Mouse (Mus musculus) MEL (cell line): ENCODE data around the gene Olfr1445. TPM values are rescaled to one million over a fixed set of nuclear protein-coding genes. Genes with fewer than 3 reads are reported as not detected.

ENCODE experiments used
- DNase-seq: peaks from one replicate; pipeline ENCODE4 v3.0.0; 2011; ENCODE audit warnings: low read depth, low spot score
- H3K27ac ChIP-seq: 2 replicates; pipeline ENCODE4 v1.5.1; 2012; ENCODE audit warnings: low read depth, mild to moderate bottlenecking, control low read depth, low read length, moderate library complexity; ENCODE audit not compliant: control insufficient read depth
- H3K27me3 ChIP-seq, 2 experiments: fragments of 150-350 bp in 1 of 2; sonication (generic) in 1 of 2; 2 replicates each; pipeline ENCODE4 v1.6.1; 2012; ENCODE audit warnings: low read length in 2 of 2, mild to moderate bottlenecking in 2 of 2, improper control_type of control experiment in 1 of 2, moderate library complexity in 1 of 2; ENCODE audit not compliant: insufficient read depth in 2 of 2, control insufficient read depth in 1 of 2
- H3K36me3 ChIP-seq, 2 experiments: 2 replicates each; pipeline ENCODE4 v1.6.1; 2012 to 2014; ENCODE audit warnings: low read length in 2 of 2, improper control_type of control experiment in 1 of 2, inconsistent platforms in 1 of 2, mild to moderate bottlenecking in 1 of 2; ENCODE audit not compliant: insufficient read depth in 2 of 2, control insufficient read depth in 1 of 2
- H3K4me1 ChIP-seq, 2 experiments: fragments of 150-350 bp in 1 of 2; sonication (generic) in 1 of 2; 2 replicates each; pipeline ENCODE4 v1.6.1; 2012; ENCODE audit warnings: low read length in 2 of 2, improper control_type of control experiment in 1 of 2, mild to moderate bottlenecking in 1 of 2; ENCODE audit not compliant: insufficient read depth in 2 of 2, control insufficient read depth in 1 of 2
- H3K4me3 ChIP-seq, 2 experiments: fragments of 150-350 bp in 1 of 2; sonication (generic) in 1 of 2; 2 replicates each; pipeline ENCODE4 v1.5.1; 2012; ENCODE audit warnings: low read depth in 2 of 2, low read length in 2 of 2, mild to moderate bottlenecking in 2 of 2, moderate library complexity in 2 of 2, control low read depth in 1 of 2, improper control_type of control experiment in 1 of 2; ENCODE audit not compliant: control insufficient read depth in 1 of 2, insufficient read depth in 1 of 2
- H3K79me2 ChIP-seq: 2 replicates; pipeline ENCODE4 v1.6.1; 2012; ENCODE audit warnings: mild to moderate bottlenecking, low read length, moderate library complexity; ENCODE audit not compliant: control insufficient read depth, poor library complexity, insufficient read depth
- H3K9ac ChIP-seq: 2 replicates; pipeline ENCODE4 v1.6.1; 2012; ENCODE audit warnings: low read depth, mild to moderate bottlenecking, control low read depth, low read length, moderate library complexity; ENCODE audit not compliant: control insufficient read depth, poor library complexity, severe bottlenecking
- H3K9me3 ChIP-seq: fragments of 150-350 bp; sonication (generic); replicated peaks from 2 replicates; pipeline ENCODE4 v1.6.1; 2012; ENCODE audit warnings: mild to moderate bottlenecking, low read length, improper control_type of control experiment, moderate library complexity; ENCODE audit not compliant: insufficient read depth
- BHLHE40 ChIP-seq: IDR thresholded peaks from 2 replicates; pipeline ENCODE4 v1.6.1; 2012; ENCODE audit warnings: low read depth, mild to moderate bottlenecking, inconsistent platforms, low read length, improper control_type of control experiment, borderline replicate concordance
- ELF1 ChIP-seq: IDR thresholded peaks from 2 replicates; pipeline ENCODE4 v1.6.1; 2014; ENCODE audit warnings: low read depth, mild to moderate bottlenecking, inconsistent platforms, low read length, improper control_type of control experiment, moderate library complexity
- GATA1 ChIP-seq: IDR thresholded peaks from 2 replicates; pipeline ENCODE4 v1.6.1; 2011; ENCODE audit warnings: low read depth, low read length, improper control_type of control experiment
- JUND ChIP-seq: IDR thresholded peaks from 2 replicates; pipeline ENCODE4 v1.6.1; 2011; ENCODE audit warnings: low read depth, mild to moderate bottlenecking, improper control_type of control experiment, low read length
- MAZ ChIP-seq: IDR thresholded peaks from 2 replicates; pipeline ENCODE4 v1.6.1; 2012; ENCODE audit warnings: low read depth, mild to moderate bottlenecking, inconsistent platforms, low read length, improper control_type of control experiment
- NRF1 ChIP-seq: IDR thresholded peaks from 2 replicates; pipeline ENCODE4 v1.6.1; 2014; ENCODE audit warnings: low read depth, mild to moderate bottlenecking, inconsistent platforms, low read length, improper control_type of control experiment, moderate library complexity; ENCODE audit not compliant: poor library complexity, insufficient read depth, severe bottlenecking
- RAD21 ChIP-seq: IDR thresholded peaks from 2 replicates; pipeline ENCODE4 v1.6.1; 2011; ENCODE audit warnings: mild to moderate bottlenecking, low read depth, low read length, improper control_type of control experiment
- ZNF384 ChIP-seq: IDR thresholded peaks from 2 replicates; pipeline ENCODE4 v1.6.1; 2012; ENCODE audit warnings: low read depth, mild to moderate bottlenecking, inconsistent platforms, low read length, improper control_type of control experiment
- polyA plus RNA-seq, 2 experiments: library from polyadenylated mRNA; stranded (reverse) in 1 of 2; unstranded in 1 of 2; fragments of >175 nt in 1 of 2; fragments of >200 nt in 1 of 2; gene quantifications; 2 replicates each; pipeline versions ENCODE4 v1.2.1 to v1.2.4; 2012; ENCODE audit warnings: low replicate concordance in 2 of 2, low read depth in 1 of 2; ENCODE audit not compliant: insufficient read length in 2 of 2, insufficient read depth in 1 of 2, missing spikeins in 1 of 2
- total RNA-seq: library from RNA; depleted of rRNA; stranded (reverse); fragments of 300-350 nt; gene quantifications from 2 replicates; pipeline ENCODE4 v1.2.3, GENCODE M21; 2012; rRNA removed

Olfr1445 gene
- total and polyA plus RNA-seq, 3 experiments: not detected

DNA sequence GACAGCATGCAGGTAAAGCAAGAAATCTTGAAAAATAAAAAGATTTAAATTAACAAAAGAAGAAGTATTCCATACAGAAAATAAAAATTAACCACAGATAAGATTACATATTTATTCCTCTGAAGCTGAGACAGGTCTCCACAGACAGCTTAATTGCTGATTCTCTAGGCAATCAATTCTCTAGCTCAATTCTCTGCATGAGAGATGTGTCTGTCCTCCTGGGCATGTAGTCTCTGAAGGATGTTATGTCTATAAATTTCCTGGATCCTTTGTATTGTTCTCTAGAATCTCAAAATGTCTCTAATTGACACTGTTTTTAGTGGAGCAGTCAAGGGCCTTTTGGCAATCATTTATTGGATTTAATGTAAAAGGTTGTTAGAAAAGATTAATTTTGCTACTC, 46.9 kb downstream of the Olfr1445 start, which contains the start of gene Olfr1449:
Gene Olfr1449 (plus strand): TSS at position 301 of the 400 bp plus-strand sequence.
- no peak for DNase-seq
- Histone ChIP-seq H3K36me3 (no peaks in the 10 kb centered on the region), H3K4me1 (no peaks in the 10 kb centered on the region), H3K27ac (no peak within 1 kb of the TSS), H3K9ac (no peak within 1 kb of the TSS), H3K9me3 (no peaks in the 10 kb centered on the region), H3K79me2 (no peaks in the 10 kb centered on the region), H3K4me3 (no peak within 1 kb of the TSS), H3K27me3 (no peaks in the 10 kb centered on the region)
- no peak for TF ChIP-seq ZNF384
- no peak for TF ChIP-seq JUND
- TF ChIP-seq MAZ: no peak
- no peak for TF ChIP-seq NRF1
- TF ChIP-seq GATA1: no peak
- no peak for TF ChIP-seq RAD21
- TF ChIP-seq ELF1: no peak
- no peak for TF ChIP-seq BHLHE40
- TF ChIP-seq, all 39 proteins: peak for 0

Other genes with a start within 250 kb of the Olfr1445 start
- not detected in 2 replicates for gene Olfr1442, start 213.4 kb upstream of the Olfr1445 start, total RNA-seq
- gene Olfr1442, start 213.4 kb upstream of the Olfr1445 start, polyA plus RNA-seq: not detected
- not detected in 2 replicates for gene Olfr1443, start 205.7 kb upstream of the Olfr1445 start, total RNA-seq
- gene Olfr1443, start 205.7 kb upstream of the Olfr1445 start, polyA plus RNA-seq: not detected
- gene Keg1, start 188.1 kb upstream of the Olfr1445 start, total RNA-seq: not detected in 2 replicates
- not detected for gene Keg1, start 188.1 kb upstream of the Olfr1445 start, polyA plus RNA-seq
- 2.5 and 3.2 TPM in 2 replicates for gene Cntf, start 118.2 kb upstream of the Olfr1445 start, total RNA-seq
- 1 to 10 TPM in 1 of 2 experiments, not detected in 1; 8.2 TPM for gene Cntf, start 118.2 kb upstream of the Olfr1445 start, polyA plus RNA-seq
- gene Zfp91, start 87.7 kb upstream of the Olfr1445 start, total RNA-seq: 31.6 and 32.3 TPM in 2 replicates
- gene Zfp91, start 87.7 kb upstream of the Olfr1445 start, polyA plus RNA-seq: 100 to 1,000 TPM in 1 of 2 experiments, 10 to 100 TPM in 1; 51.7 to 148 TPM
- gene Lpxn, start 87.7 kb upstream of the Olfr1445 start, total RNA-seq: 9.9 and 12.9 TPM in 2 replicates
- gene Lpxn, start 87.7 kb upstream of the Olfr1445 start, polyA plus RNA-seq: 10 to 100 TPM in 1 of 2 experiments, not detected in 1; 12.3 TPM
- not detected in 2 replicates for gene Gm5244, start 37.2 kb upstream of the Olfr1445 start, total RNA-seq
- under 1 TPM in 1 of 2 experiments, not detected in 1; 0.13 TPM for gene Gm5244, start 37.2 kb upstream of the Olfr1445 start, polyA plus RNA-seq
- not detected in 2 replicates for gene Olfr1444, start 26.6 kb upstream of the Olfr1445 start, total RNA-seq
- under 1 TPM in 1 of 2 experiments, not detected in 1; 0.04 TPM for gene Olfr1444, start 26.6 kb upstream of the Olfr1445 start, polyA plus RNA-seq
- not detected in 2 replicates for gene Olfr1446, start 9.7 kb downstream of the Olfr1445 start, total RNA-seq
- gene Olfr1446, start 9.7 kb downstream of the Olfr1445 start, polyA plus RNA-seq: not detected
- not detected in 2 replicates for gene Olfr1447, start 19.9 kb downstream of the Olfr1445 start, total RNA-seq
- not detected for gene Olfr1447, start 19.9 kb downstream of the Olfr1445 start, polyA plus RNA-seq
- gene Olfr1448, start 40.6 kb downstream of the Olfr1445 start, total RNA-seq: not detected in 2 replicates
- not detected for gene Olfr1448, start 40.6 kb downstream of the Olfr1445 start, polyA plus RNA-seq
- not detected in 2 replicates for gene Olfr1449, start 47.0 kb downstream of the Olfr1445 start, total RNA-seq
- not detected for gene Olfr1449, start 47.0 kb downstream of the Olfr1445 start, polyA plus RNA-seq
- not detected in 2 replicates for gene Olfr1450, start 66.4 kb downstream of the Olfr1445 start, total RNA-seq
- not detected for gene Olfr1450, start 66.4 kb downstream of the Olfr1445 start, polyA plus RNA-seq
- gene Olfr1451, start 111.2 kb downstream of the Olfr1445 start, total RNA-seq: not detected in 2 replicates
- not detected for gene Olfr1451, start 111.2 kb downstream of the Olfr1445 start, polyA plus RNA-seq
- gene Olfr1453, start 144.5 kb downstream of the Olfr1445 start, total RNA-seq: not detected in 2 replicates
- not detected for gene Olfr1453, start 144.5 kb downstream of the Olfr1445 start, polyA plus RNA-seq
- gene Olfr1454, start 176.8 kb downstream of the Olfr1445 start, total RNA-seq: not detected in 2 replicates
- gene Olfr1454, start 176.8 kb downstream of the Olfr1445 start, polyA plus RNA-seq: not detected
- gene Olfr1457, start 214.0 kb downstream of the Olfr1445 start, total RNA-seq: not detected in 2 replicates
- not detected for gene Olfr1457, start 214.0 kb downstream of the Olfr1445 start, polyA plus RNA-seq
- not detected in 2 replicates for gene Olfr1458, start 222.9 kb downstream of the Olfr1445 start, total RNA-seq
- not detected for gene Olfr1458, start 222.9 kb downstream of the Olfr1445 start, polyA plus RNA-seq